ENCODE assay signal across 11 mouse cellular contexts in genomic region chr19:34662740-34663139, GRCm38 (mm10). TPM values are rescaled to one million over a fixed set of nuclear protein-coding genes. Genes with fewer than 3 reads are reported as not detected.
DNase-seq lines count a peak whose midpoint lies in the region; ATAC-seq and TF ChIP-seq lines count a peak whose summit lies in the region.
"Had no signal": no experiment of that assay in that cellular context is flagged by ENCODE, and none has a peak within 500 bp of the region (broad histone marks: within the 10 kb centered on the region; RNA-seq: fewer than 3 reads in every experiment).

No protein-coding gene starts in this region.

- H3K27ac ChIP-seq in heart, embryonic 13.5 days (replicated peaks): 0 out of 2 replicates have a peak overlapping the region, but pooled peaks have one; percentile 51
- H3K27ac ChIP-seq in neural tube, embryonic 12.5 days: no peak overlapping the region
- peak overlapping the region; percentile 38 for H3K27ac ChIP-seq in liver, embryonic 12.5 days
- no peak overlapping the region for H3K27ac ChIP-seq in stomach, postnatal 0 days (replicated peaks)
- H3K27ac ChIP-seq: limb, embryonic 15.5 days had no signal

- no peaks in the 10 kb centered on the region for H3K27me3 ChIP-seq in heart, embryonic 13.5 days (replicated peaks)
- H3K27me3 ChIP-seq in neural tube, embryonic 12.5 days (replicated peaks): no peaks in the 10 kb centered on the region
- H3K27me3 ChIP-seq in liver, embryonic 12.5 days (replicated peaks): no peaks in the 10 kb centered on the region
- H3K27me3 ChIP-seq in stomach, postnatal 0 days (ENCODE audit: control insufficient read depth, insufficient read depth, low read length): no peaks in the 10 kb centered on the region
- H3K27me3 ChIP-seq: limb, embryonic 15.5 days had no signal

- H3K4me3 ChIP-seq in heart, embryonic 13.5 days: no peak overlapping the region; the same call in 1 of the 2 replicates
- H3K4me3 ChIP-seq in neural tube, embryonic 12.5 days: no peak overlapping the region
- H3K4me3 ChIP-seq in liver, embryonic 12.5 days: no peak overlapping the region
- H3K4me3 ChIP-seq in stomach, postnatal 0 days (ENCODE audit: low read depth, low read length): no peak overlapping the region

- intact Hi-C loops in heart, postnatal 14 days (cut with DNase I): loop anchor here (10.0 kb wide), 1 partner anchor 262 kb away; the partner anchor contains the start of gene Kif20b

- TF ChIP-seq EP300 in stomach, postnatal 0 days (optimal IDR thresholded peaks at IDR 0.05): no peak

- 51% methylated on average over 4 of the region's 5 CpGs for WGBS in heart, embryonic 13.5 days
- WGBS in neural tube, embryonic 12.5 days: 57% methylated on average over 5 of the region's 5 CpGs
- 29% methylated on average over 5 of the region's 5 CpGs for WGBS in liver, embryonic 12.5 days (ENCODE audit: insufficient replicate concordance)
- 43% methylated on average over 4 of the region's 5 CpGs for WGBS in stomach, postnatal 0 days

- H3K36me3 ChIP-seq in heart, embryonic 13.5 days: no peaks in the 10 kb centered on the region
- no peaks in the 10 kb centered on the region for H3K36me3 ChIP-seq in neural tube, embryonic 12.5 days
- no peaks in the 10 kb centered on the region for H3K36me3 ChIP-seq in liver, embryonic 12.5 days
- no peaks in the 10 kb centered on the region for H3K36me3 ChIP-seq in stomach, postnatal 0 days (ENCODE audit: control insufficient read depth, insufficient read depth, low read length)
- H3K36me3 ChIP-seq: limb, embryonic 15.5 days had no signal

- TF ChIP-seq CTCF in stomach, postnatal 0 days (IDR thresholded peaks at IDR 0.05; ENCODE audit: low read depth): no peak

- H3K9ac ChIP-seq in heart, embryonic 13.5 days: 0 out of 2 replicates have a peak overlapping the region, but pooled peaks have one; percentile 62
- H3K9ac ChIP-seq in neural tube, embryonic 12.5 days: no peak overlapping the region
- peak overlapping the region; percentile 28; the same call in 1 of the 2 replicates for H3K9ac ChIP-seq in liver, embryonic 12.5 days
- H3K9ac ChIP-seq in stomach, postnatal 0 days (ENCODE audit: low read length): no peak overlapping the region
- H3K9ac ChIP-seq: limb, embryonic 15.5 days had no signal

- no peaks in the 10 kb centered on the region for H3K9me3 ChIP-seq in heart, embryonic 13.5 days
- no peaks in the 10 kb centered on the region for H3K9me3 ChIP-seq in neural tube, embryonic 12.5 days
- no peaks in the 10 kb centered on the region for H3K9me3 ChIP-seq in liver, embryonic 12.5 days (replicated peaks)
- H3K9me3 ChIP-seq in stomach, postnatal 0 days (ENCODE audit: control insufficient read depth, low read length): no peaks in the 10 kb centered on the region
- H3K9me3 ChIP-seq: limb, embryonic 15.5 days had no signal

- peak overlapping the region; percentile 66 for H3K4me2 ChIP-seq in heart, embryonic 13.5 days
- H3K4me2 ChIP-seq in neural tube, embryonic 12.5 days (replicated peaks): no peak overlapping the region
- peak overlapping the region; percentile 54 for H3K4me2 ChIP-seq in liver, embryonic 12.5 days
- peak overlapping the region; percentile 53 for H3K4me2 ChIP-seq in stomach, postnatal 0 days (replicated peaks; ENCODE audit: low read depth)

- peaks cover 7% of the 10 kb centered on the region for H3K4me1 ChIP-seq in heart, embryonic 13.5 days
- no peaks in the 10 kb centered on the region for H3K4me1 ChIP-seq in neural tube, embryonic 12.5 days
- peaks cover 21% of the 10 kb centered on the region for H3K4me1 ChIP-seq in liver, embryonic 12.5 days
- no peaks in the 10 kb centered on the region for H3K4me1 ChIP-seq in stomach, postnatal 0 days (replicated peaks; ENCODE audit: control insufficient read depth, insufficient read depth)
- H3K4me1 ChIP-seq: limb, embryonic 15.5 days had no signal

- DNase-seq in heart, postnatal 14 days: no peak
- no peak for DNase-seq in neural tube, embryonic 10.5 days (ENCODE audit: extremely low spot score, low spot score)
- no peak for DNase-seq in stomach, postnatal 0 days (ENCODE audit: low spot score)
- DNase-seq in right cerebral cortex, adult 2 months (ENCODE audit: low spot score in 2 of 2): no peak
- DNase-seq in lung, postnatal 10 days: no peak

- ATAC-seq in heart, embryonic 13.5 days (ENCODE audit: extremely low read depth, insufficient number of reproducible peaks, low FRiP score, low TSS enrichment): no peak
- peak; percentile 55; the same call in 1 of the 2 replicates for ATAC-seq in neural tube, embryonic 12.5 days (ENCODE audit: low FRiP score, low read depth)
- ATAC-seq in liver, embryonic 12.5 days: peak; percentile 83
- ATAC-seq in stomach, postnatal 0 days (ENCODE audit: low FRiP score, low TSS enrichment): peak; percentile 57

RNA-seq across cellular contexts. Expression of gene Ifit1, which starts 22.1 kb away (rescaled TPM):
- 0.88 and 1.3 TPM in 2 replicates for polyA plus RNA-seq in heart, embryonic 13.5 days (2015; fragmentation: Nextera tagmentation; extraction: Ambion mirVana)
- under 1 TPM; 0.33 to 0.85 TPM for total RNA-seq in heart, postnatal 14 days (2021)
- 0.08 and 0.18 TPM in 2 replicates for polyA plus RNA-seq in neural tube, embryonic 12.5 days (2016; fragmentation: Nextera tagmentation; extraction: Ambion mirVana)
- polyA plus RNA-seq in liver, embryonic 12.5 days (2016; fragmentation: Nextera tagmentation; extraction: Ambion mirVana): 0.26 and 0.51 TPM in 2 replicates
- polyA plus RNA-seq in stomach, postnatal 0 days (2015; fragmentation: Nextera tagmentation; extraction: Ambion mirVana): 2.1 and 2.4 TPM in 2 replicates

RNA-seq across cellular contexts. Expression of gene Ifit1bl2, which starts 22.2 kb away (rescaled TPM):
- 0.72 and 0.98 TPM in 2 replicates for polyA plus RNA-seq in heart, embryonic 13.5 days (2015; fragmentation: Nextera tagmentation; extraction: Ambion mirVana)
- total RNA-seq in heart, postnatal 14 days (2021): under 1 TPM; 0.53 to 0.59 TPM
- 0.22 TPM in 1 of 2 replicates, not detected in the other for polyA plus RNA-seq in neural tube, embryonic 12.5 days (2016; fragmentation: Nextera tagmentation; extraction: Ambion mirVana)
- polyA plus RNA-seq in liver, embryonic 12.5 days (2016; fragmentation: Nextera tagmentation; extraction: Ambion mirVana): not detected in 2 replicates
- polyA plus RNA-seq in stomach, postnatal 0 days (2015; fragmentation: Nextera tagmentation; extraction: Ambion mirVana): 0.04 and 0.10 TPM in 2 replicates
- total RNA-seq: gastrocnemius, postnatal 25 days had no signal
- polyA plus RNA-seq: neural tube, embryonic 11.5 days had no signal

RNA-seq across cellular contexts. Expression of gene Ifit3b, which starts 55.0 kb away (rescaled TPM):
- polyA plus RNA-seq in heart, embryonic 13.5 days (2015; fragmentation: Nextera tagmentation; extraction: Ambion mirVana): 0.37 and 1.0 TPM in 2 replicates
- under 1 TPM; 0.50 to 0.56 TPM for total RNA-seq in heart, postnatal 14 days (2021)
- polyA plus RNA-seq in neural tube, embryonic 12.5 days (2016; fragmentation: Nextera tagmentation; extraction: Ambion mirVana): 0.09 TPM in 1 of 2 replicates, not detected in the other
- polyA plus RNA-seq in liver, embryonic 12.5 days (2016; fragmentation: Nextera tagmentation; extraction: Ambion mirVana): 0.14 TPM in 1 of 2 replicates, not detected in the other
- polyA plus RNA-seq in stomach, postnatal 0 days (2015; fragmentation: Nextera tagmentation; extraction: Ambion mirVana): 0.61 and 0.74 TPM in 2 replicates
- polyA plus RNA-seq: neural tube, embryonic 11.5 days had no signal

Comparison
In these comparisons a context has a peak if more than half of its experiments do, and no peak if none do; other contexts are left out.
1. H3K27ac ChIP-seq: peak in heart, embryonic 13.5 days (single experiment) and liver, embryonic 12.5 days (single experiment); none in neural tube, embryonic 12.5 days (single experiment) and stomach, postnatal 0 days (single experiment).
2. H3K9ac ChIP-seq: peak in heart, embryonic 13.5 days (single experiment) and liver, embryonic 12.5 days (single experiment); none in neural tube, embryonic 12.5 days (single experiment) and stomach, postnatal 0 days (single experiment).